Mouse (Mus musculus) hindbrain, embryonic 10.5 days (tissue): ENCODE results near the gene Aldh3b3. TPM values are rescaled to one million over a fixed set of nuclear protein-coding genes. Genes with fewer than 3 reads are reported as not detected.

Experiments used
- DNase-seq: peaks from one replicate; pipeline ENCODE4 v3.0.0-alpha.2; 2017; ENCODE audit warnings: low spot score
- H3K27ac ChIP-seq: fragments of 300-500 bp; sonication (generic); 2 replicates; pipeline ENCODE4 v1.5.1; 2016; ENCODE audit warnings: mild to moderate bottlenecking, moderate library complexity
- H3K27me3 ChIP-seq: fragments of 300-500 bp; sonication (generic); 2 replicates; pipeline ENCODE4 v1.6.1; 2016; ENCODE audit warnings: mild to moderate bottlenecking; ENCODE audit not compliant: poor library complexity, insufficient read depth, severe bottlenecking
- H3K36me3 ChIP-seq: fragments of 300-500 bp; sonication (generic); 2 replicates; pipeline ENCODE4 v1.6.1; 2016; ENCODE audit warnings: mild to moderate bottlenecking, moderate library complexity
- H3K4me1 ChIP-seq: fragments of 300-500 bp; sonication (generic); replicated peaks from 2 replicates; pipeline ENCODE4 v1.6.1; 2016; ENCODE audit warnings: mild to moderate bottlenecking
- H3K4me3 ChIP-seq: fragments of 300-500 bp; sonication (generic); 2 replicates; pipeline ENCODE4 v1.5.1; 2016; ENCODE audit warnings: mild to moderate bottlenecking, moderate library complexity
- H3K9me3 ChIP-seq: fragments of 300-500 bp; sonication (generic); 2 replicates; pipeline ENCODE4 v1.6.1; 2016; ENCODE audit warnings: mild to moderate bottlenecking, moderate library complexity
- WGBS: fragments of 180-500 bp; shearing (Covaris S2); methylation state at CpG from one replicate; pipeline ENCODE4 v1.1.7; 2016; 5-methylcytosine and 5-hydroxymethylcytosine counted together
- polyA plus RNA-seq: library from polyadenylated mRNA; unstranded; fragments of >200 nt; fragmentation: Nextera tagmentation; extraction: Ambion mirVana; gene quantifications from 2 replicates; pipeline ENCODE4 v1.2.1, GENCODE M21; 2016

Aldh3b3 gene
- polyA plus RNA-seq, 1 experiment from 2014 or later: not detected

DNA sequence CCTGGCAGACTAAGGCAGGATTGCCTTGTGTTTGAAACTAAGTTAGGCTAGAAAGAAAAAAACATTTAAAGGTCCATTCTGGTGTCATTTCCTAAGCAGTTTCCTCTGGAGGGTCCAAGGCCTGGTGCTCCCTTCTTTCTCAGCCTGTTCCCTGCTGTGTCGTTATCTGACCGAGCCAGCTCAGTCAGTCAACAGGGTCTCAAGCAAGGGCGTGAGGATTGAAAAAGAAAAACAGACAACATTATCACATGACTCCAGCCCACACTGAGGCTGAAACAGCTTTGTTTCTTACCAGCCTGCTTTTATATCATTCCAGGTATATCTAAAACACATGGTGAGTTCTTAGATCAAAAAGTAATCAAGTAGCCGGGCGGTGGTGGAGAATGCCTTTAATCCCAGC lies 57.2 kb downstream of the Aldh3b3 start:
- Histone ChIP-seq H3K4me3 (no peak overlapping the region), H3K4me1 (peaks cover 36% of the 10 kb centered on the region), H3K27me3 (no peaks in the 10 kb centered on the region), H3K36me3 (peaks cover 6% of the 10 kb centered on the region), H3K9me3 (no peaks in the 10 kb centered on the region), H3K27ac (no peak overlapping the region)
- WGBS: 65% methylated on average over 5 of the region's 5 CpGs
- no peak for DNase-seq

DNA sequence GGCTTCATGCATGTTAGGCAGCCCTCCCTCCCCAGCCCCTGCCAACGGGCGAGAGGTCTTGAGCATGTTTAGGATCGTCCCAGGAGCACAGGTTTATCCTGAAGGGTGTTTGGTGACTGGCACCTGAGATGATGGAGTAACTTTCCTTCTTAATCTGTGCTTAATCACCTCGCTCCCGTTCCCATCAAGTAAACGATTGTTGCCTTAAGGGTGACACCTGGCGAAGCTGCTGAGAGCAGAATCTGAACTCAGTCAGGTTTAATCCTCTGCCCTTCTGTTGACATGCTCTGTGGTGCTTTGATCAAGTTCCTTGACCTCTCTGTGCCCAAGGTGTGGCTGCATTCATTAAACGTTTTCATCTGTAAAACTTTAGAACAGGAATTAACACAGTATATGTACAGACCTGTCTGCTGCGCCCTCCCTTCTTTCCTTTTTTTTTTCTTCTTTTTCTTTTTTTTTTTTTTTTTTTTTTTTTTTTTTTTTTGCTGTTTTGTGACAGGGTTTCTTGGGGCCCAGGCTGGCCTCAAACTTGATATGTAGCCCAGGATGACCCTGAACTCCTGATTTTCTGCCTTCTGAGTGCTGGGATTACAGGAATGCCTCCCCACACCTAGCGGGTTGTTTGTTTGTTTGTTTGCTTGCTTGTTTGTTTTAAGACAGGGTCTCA lies 59.6 kb downstream of the Aldh3b3 start:
- Histone ChIP-seq H3K4me3 (no peak overlapping the region), H3K27me3 (no peaks in the 10 kb centered on the region), H3K4me1 (peaks cover 21% of the 10 kb centered on the region), H3K9me3 (no peaks in the 10 kb centered on the region), H3K36me3 (no peaks in the 10 kb centered on the region), H3K27ac (no peak overlapping the region)
- WGBS: 68% methylated on average over 10 of the region's 10 CpGs
- no peak for DNase-seq

DNA sequence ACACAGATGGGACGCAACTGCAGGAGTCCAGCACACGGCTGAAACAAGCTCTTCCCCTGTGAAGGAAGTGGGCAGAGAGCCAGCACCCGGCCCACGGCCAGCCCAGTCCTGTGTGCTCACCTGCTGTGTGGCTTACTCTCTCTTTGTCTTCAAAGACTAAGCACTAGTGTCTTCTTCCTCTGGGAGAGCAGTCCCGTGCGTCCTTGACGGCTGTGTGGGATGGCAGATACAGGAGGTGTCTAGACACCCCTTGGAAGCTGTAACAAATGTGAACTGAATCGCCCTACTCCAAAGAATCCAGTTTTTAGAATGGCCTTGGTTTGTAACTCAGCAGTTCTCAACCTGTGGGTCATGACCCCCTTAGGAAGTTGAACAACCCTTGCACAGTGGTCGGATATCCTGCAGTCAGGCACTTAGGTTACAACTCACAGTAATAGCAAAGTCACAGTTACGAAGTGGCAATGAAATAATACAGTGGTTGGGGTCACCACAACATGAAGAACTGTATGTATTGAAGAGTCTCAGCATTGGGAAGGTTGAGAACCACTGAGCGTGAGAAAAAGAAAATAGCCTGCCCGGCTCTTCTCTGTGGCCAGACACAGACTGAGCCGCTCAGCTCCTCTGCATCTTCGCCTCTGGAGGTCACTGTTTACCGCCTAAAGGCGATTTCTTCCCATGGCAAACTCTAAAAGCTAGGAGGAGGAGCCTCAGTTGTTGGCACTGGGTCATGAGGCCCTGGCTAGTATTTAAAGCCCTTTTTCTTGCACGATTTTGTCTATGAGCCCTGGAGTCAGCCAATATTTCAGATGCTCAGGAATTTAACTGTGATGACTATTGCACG lies 60.5 kb downstream of the Aldh3b3 start:
- H3K36me3 ChIP-seq: no peaks in the 10 kb centered on the region
- H3K4me1 ChIP-seq: 0 out of 2 replicates have a peak, but pooled peaks cover 16% of the 10 kb centered on the region
- H3K27me3 ChIP-seq: no peaks in the 10 kb centered on the region
- WGBS: 34% methylated on average over 18 of the region's 18 CpGs
- no peaks in the 10 kb centered on the region for H3K9me3 ChIP-seq
- DNase-seq: peak; percentile 71
- no peak overlapping the region for H3K27ac ChIP-seq
- H3K4me3 ChIP-seq: no peak overlapping the region

Other genes with a start within 250 kb of the Aldh3b3 start
- 30.6 and 37.1 TPM in 2 replicates for gene Kmt5b, start 191.2 kb upstream of the Aldh3b3 start, polyA plus RNA-seq
- 57.5 and 59.9 TPM in 2 replicates for gene Chka, start 106.9 kb upstream of the Aldh3b3 start, polyA plus RNA-seq
- 21.6 and 21.9 TPM in 2 replicates for gene Tcirg1, start 51.5 kb upstream of the Aldh3b3 start, polyA plus RNA-seq
- 241 and 279 TPM in 2 replicates for gene Ndufs8, start 45.9 kb upstream of the Aldh3b3 start, polyA plus RNA-seq
- 0.71 and 0.81 TPM in 2 replicates for gene Aldh3b1, start 28.8 kb upstream of the Aldh3b3 start, polyA plus RNA-seq
- 6.3 and 8.8 TPM in 2 replicates for gene Unc93b1, start 23.5 kb upstream of the Aldh3b3 start, polyA plus RNA-seq
- 0.91 and 2.0 TPM in 2 replicates for gene Aldh3b2, start 13.7 kb downstream of the Aldh3b3 start, polyA plus RNA-seq
- 2.6 and 2.9 TPM in 2 replicates for gene Acy3, start 27.9 kb downstream of the Aldh3b3 start, polyA plus RNA-seq
- 0.88 and 2.6 TPM in 2 replicates for gene Tbx10, start 34.1 kb downstream of the Aldh3b3 start, polyA plus RNA-seq
- gene Nudt8, start 41.9 kb downstream of the Aldh3b3 start, polyA plus RNA-seq: 20.1 and 22.6 TPM in 2 replicates
- 3.0 and 3.1 TPM in 2 replicates for gene Gm49405, start 42.0 kb downstream of the Aldh3b3 start, polyA plus RNA-seq
- gene Doc2g, start 44.7 kb downstream of the Aldh3b3 start, polyA plus RNA-seq: 3.0 and 3.8 TPM in 2 replicates
- 196 and 198 TPM in 2 replicates for gene Ndufv1, start 54.2 kb downstream of the Aldh3b3 start, polyA plus RNA-seq
- gene Gstp1, start 79.3 kb downstream of the Aldh3b3 start, polyA plus RNA-seq: 442 and 460 TPM in 2 replicates
- 1.3 and 2.1 TPM in 2 replicates for gene Gstp2, start 87.4 kb downstream of the Aldh3b3 start, polyA plus RNA-seq
- gene Gstp3, start 100.9 kb downstream of the Aldh3b3 start, polyA plus RNA-seq: not detected in 2 replicates
- not detected in 2 replicates for gene Cabp2, start 122.9 kb downstream of the Aldh3b3 start, polyA plus RNA-seq
- gene Cdk2ap2, start 138.5 kb downstream of the Aldh3b3 start, polyA plus RNA-seq: 90.5 and 93.3 TPM in 2 replicates
- gene Pitpnm1, start 141.4 kb downstream of the Aldh3b3 start, polyA plus RNA-seq: 8.5 and 19.9 TPM in 2 replicates
- 65.8 and 73.9 TPM in 2 replicates for gene Aip, start 167.2 kb downstream of the Aldh3b3 start, polyA plus RNA-seq
- not detected in 2 replicates for gene Gpr152, start 181.1 kb downstream of the Aldh3b3 start, polyA plus RNA-seq
- gene Cabp4, start 185.4 kb downstream of the Aldh3b3 start, polyA plus RNA-seq: 0.12 TPM in 1 of 2 replicates, not detected in the other
- gene Coro1b, start 190.0 kb downstream of the Aldh3b3 start, polyA plus RNA-seq: 138 and 156 TPM in 2 replicates
- 0.51 and 0.76 TPM in 2 replicates for gene Ptprcap, start 195.0 kb downstream of the Aldh3b3 start, polyA plus RNA-seq
- 65.4 and 77.0 TPM in 2 replicates for gene Rps6kb2, start 204.7 kb downstream of the Aldh3b3 start, polyA plus RNA-seq
- 3.5 and 3.9 TPM in 2 replicates for gene Carns1, start 216.8 kb downstream of the Aldh3b3 start, polyA plus RNA-seq
- 0.85 and 1.2 TPM in 2 replicates for gene Tbc1d10c, start 232.6 kb downstream of the Aldh3b3 start, polyA plus RNA-seq
- gene Ppp1ca, start 233.4 kb downstream of the Aldh3b3 start, polyA plus RNA-seq: 1,005 and 1,038 TPM in 2 replicates
- gene Rad9a, start 243.0 kb downstream of the Aldh3b3 start, polyA plus RNA-seq: 53.0 and 53.9 TPM in 2 replicates